In genomic region chr5:125251885-125252615, GRCm38 (mm10) we compare ENCODE assay signal across 9 mouse cellular contexts.
DNase-seq lines count a peak whose midpoint lies in the region; ATAC-seq and TF ChIP-seq lines count a peak whose summit lies in the region.
"Had no signal": no experiment of that assay in that cellular context is flagged by ENCODE, and none has a peak within 500 bp of the region (broad histone marks: within the 10 kb centered on the region; RNA-seq: fewer than 3 reads in every experiment).

No protein-coding gene starts in this region.

- WGBS in liver, postnatal 0 days (ENCODE audit: insufficient replicate concordance): 48% methylated on average over 15 of the region's 15 CpGs
- WGBS in liver, embryonic 11.5 days: 47% methylated on average over 15 of the region's 15 CpGs

- H3K4me2 ChIP-seq in liver, postnatal 0 days (ENCODE audit: low read depth, low read length): no peak overlapping the region
- no peak overlapping the region for H3K4me2 ChIP-seq in liver, embryonic 11.5 days
- H3K4me2 ChIP-seq in myocyte (ENCODE audit: low read depth): peak overlapping the region; percentile 71

- no peaks in the 10 kb centered on the region for H3K79me2 ChIP-seq in myocyte (ENCODE audit: control insufficient read depth, insufficient read depth)

- no peaks in the 10 kb centered on the region for H3K27me3 ChIP-seq in liver, postnatal 0 days (ENCODE audit: insufficient read depth, low read length)
- peaks cover 4% of the 10 kb centered on the region; the same call in 1 of the 2 replicates for H3K27me3 ChIP-seq in liver, embryonic 11.5 days (replicated peaks; ENCODE audit: control insufficient read depth, insufficient read depth, low read length)
- no peaks in the 10 kb centered on the region for H3K27me3 ChIP-seq in myocyte (ENCODE audit: control insufficient read depth, insufficient read depth, insufficient read length)

- H3K36me3 ChIP-seq in liver, postnatal 0 days (replicated peaks; ENCODE audit: insufficient read depth, low read length): no peaks in the 10 kb centered on the region
- H3K36me3 ChIP-seq in liver, embryonic 11.5 days (ENCODE audit: control insufficient read depth, insufficient read depth, low read length): no peaks in the 10 kb centered on the region
- no peaks in the 10 kb centered on the region for H3K36me3 ChIP-seq in myocyte (ENCODE audit: control insufficient read depth, insufficient read depth)

- peak; percentile 60 for TF ChIP-seq CTCF in liver, postnatal 0 days (IDR thresholded peaks at IDR 0.05; ENCODE audit: low read depth)
- TF ChIP-seq CTCF in bone marrow macrophage, adult 2 months (IDR thresholded peaks at IDR 0.05; ENCODE audit: low read depth, low read length): peak; percentile 71

- H3K4me3 ChIP-seq in liver, postnatal 0 days (ENCODE audit: low read depth, low read length): no peak overlapping the region
- H3K4me3 ChIP-seq in liver, embryonic 11.5 days (ENCODE audit: low read depth, low read length): no peak overlapping the region
- no peak overlapping the region for H3K4me3 ChIP-seq in bone marrow macrophage, adult 2 months (ENCODE audit: insufficient read depth, low read length)
- H3K4me3 ChIP-seq in myocyte: peak overlapping the region; percentile 9

- no peak for TF ChIP-seq EP300 in liver, postnatal 0 days (IDR thresholded peaks at IDR 0.05; ENCODE audit: low read depth)

- TF ChIP-seq POLR2A in bone marrow macrophage, adult 2 months (IDR thresholded peaks at IDR 0.05; ENCODE audit: borderline replicate concordance, low read depth, low read length): no peak
- TF ChIP-seq POLR2A in myocyte (IDR thresholded peaks at IDR 0.05; ENCODE audit: insufficient read length, low read depth): peak; percentile 46

- no peak overlapping the region for H3K27ac ChIP-seq in liver, postnatal 0 days (ENCODE audit: low read depth)
- H3K27ac ChIP-seq in liver, embryonic 11.5 days (ENCODE audit: low read depth, low read length): no peak overlapping the region
- H3K27ac ChIP-seq in bone marrow macrophage, adult 2 months (ENCODE audit: insufficient read depth, low read depth, low read length): no peak overlapping the region

- H3ac ChIP-seq in myocyte (ENCODE audit: control insufficient read depth, insufficient read length): no peak overlapping the region

- DNase-seq in heart, adult 11 months: peak; percentile 95
- no peak for DNase-seq in heart, postnatal 4 days
- no peak for DNase-seq in liver, postnatal 0 days
- no peak for DNase-seq in liver, embryonic 11.5 days (ENCODE audit: low spot score)
- DNase-seq in retina, postnatal 1 day: no peak
- no peak for DNase-seq in Muller cell, postnatal 12 days (ENCODE audit: inconsistent ontology term)
- DNase-seq: layer of hippocampus, adult 9-11 months had no signal

- no peak for ATAC-seq in liver, postnatal 0 days
- ATAC-seq in liver, embryonic 11.5 days (replicated peaks; ENCODE audit: low FRiP score): no peak

- H3K9ac ChIP-seq in liver, postnatal 0 days (replicated peaks): no peak overlapping the region
- H3K9ac ChIP-seq in liver, embryonic 11.5 days (ENCODE audit: low read depth, low read length): no peak overlapping the region

- peaks cover 2% of the 10 kb centered on the region; the same call in 1 of the 2 replicates for H3K4me1 ChIP-seq in liver, postnatal 0 days (ENCODE audit: insufficient read depth)
- no peaks in the 10 kb centered on the region for H3K4me1 ChIP-seq in liver, embryonic 11.5 days (replicated peaks; ENCODE audit: control insufficient read depth, insufficient read depth, low read length)
- peaks cover 5% of the 10 kb centered on the region; the same call in 1 of the 2 replicates for H3K4me1 ChIP-seq in bone marrow macrophage, adult 2 months (ENCODE audit: control insufficient read depth, insufficient read depth, low read length)

- no peaks in the 10 kb centered on the region for H3K9me3 ChIP-seq in liver, postnatal 0 days (ENCODE audit: low read length)
- H3K9me3 ChIP-seq in liver, embryonic 11.5 days (ENCODE audit: control insufficient read depth, low read length): no peaks in the 10 kb centered on the region

TF ChIP-seq in myocyte, 11 proteins besides CTCF, POLR2A, EP300 and RAD21:
- no peak for TF ChIP-seq E2F4 (IDR thresholded peaks at IDR 0.05; ENCODE audit: insufficient read depth)
- peak; percentile 79 for TF ChIP-seq USF1 (IDR thresholded peaks at IDR 0.05; ENCODE audit: low read depth)
